Mouse (Mus musculus): ENCODE measurements around the gene Il34. TPM values are rescaled to one million over a fixed set of nuclear protein-coding genes. Genes with fewer than 3 reads are reported as not detected.

Gene Il34
- polyA plus RNA-seq, 1 experiment from 2014 or later: 0.18 TPM

DNA sequence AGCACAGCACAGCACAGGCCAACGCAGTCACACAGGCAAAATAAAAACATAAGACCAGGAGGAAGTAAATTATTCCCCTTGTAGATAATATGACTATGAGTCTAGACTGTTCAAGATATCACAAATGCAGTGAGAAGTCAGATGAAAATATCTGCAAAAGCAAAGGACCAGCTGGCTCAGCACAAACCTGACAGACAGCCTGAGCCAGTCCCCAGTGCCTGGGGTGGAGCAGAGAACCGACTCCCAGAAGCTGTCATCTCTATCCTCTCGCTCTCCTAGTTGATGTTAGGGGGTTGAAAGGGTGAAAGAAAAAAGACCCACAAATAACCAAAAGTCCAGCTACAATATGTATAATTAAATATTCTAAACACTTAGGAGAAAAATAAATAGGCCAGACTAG is 30.0 kb downstream of the Il34 start:
- DNase-seq (ENCODE audit: low spot score) (no peak), ATAC-seq (replicated peaks; ENCODE audit: low FRiP score) (no peak)
- Histone ChIP-seq H3K4me1 (replicated peaks; ENCODE audit: control insufficient read depth, insufficient read depth, low read length) (no peaks in the 10 kb centered on the region), H3K9me3 (ENCODE audit: control insufficient read depth, low read length) (no peaks in the 10 kb centered on the region), H3K4me2 (no peak overlapping the region), H3K27ac (ENCODE audit: low read depth, low read length) (no peak overlapping the region), H3K4me3 (ENCODE audit: low read depth, low read length) (no peak overlapping the region), H3K36me3 (ENCODE audit: control insufficient read depth, insufficient read depth, low read length) (no peaks in the 10 kb centered on the region), H3K9ac (ENCODE audit: low read depth, low read length) (no peak overlapping the region), H3K27me3 (replicated peaks; ENCODE audit: control insufficient read depth, insufficient read depth, low read length) (no peaks in the 10 kb centered on the region)
- 78% methylated on average over 3 of the region's 3 CpGs for WGBS

DNA sequence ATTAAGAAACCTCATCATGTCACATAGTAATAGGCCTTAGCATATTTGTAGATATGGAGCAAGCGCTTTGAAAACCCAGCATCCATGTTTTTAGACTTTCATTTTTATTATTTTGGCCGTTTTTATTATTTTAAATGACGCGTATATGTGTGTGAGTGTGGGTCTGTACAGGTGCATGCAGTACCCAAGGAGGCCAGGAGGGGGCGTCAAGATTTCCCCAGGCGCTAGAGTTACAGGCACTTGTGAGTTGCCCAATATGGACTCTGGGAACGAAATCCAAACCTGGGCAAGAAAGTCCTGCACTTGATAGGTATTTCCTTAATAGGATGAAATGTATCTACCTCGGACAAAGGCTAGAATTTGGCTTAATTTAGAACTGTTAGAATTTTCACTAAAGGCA is 30.4 kb downstream of the Il34 start:
- no peaks in the 10 kb centered on the region for H3K9me3 ChIP-seq (ENCODE audit: control insufficient read depth, low read length)
- no peaks in the 10 kb centered on the region for H3K4me1 ChIP-seq (replicated peaks; ENCODE audit: control insufficient read depth, insufficient read depth, low read length)
- H3K27me3 ChIP-seq (replicated peaks; ENCODE audit: control insufficient read depth, insufficient read depth, low read length): no peaks in the 10 kb centered on the region
- no peaks in the 10 kb centered on the region for H3K36me3 ChIP-seq (ENCODE audit: control insufficient read depth, insufficient read depth, low read length)
- ATAC-seq (replicated peaks; ENCODE audit: low FRiP score) (no peak), DNase-seq (ENCODE audit: low spot score) (no peak)
- no peak overlapping the region for H3K27ac ChIP-seq (ENCODE audit: low read depth, low read length)
- H3K4me3 ChIP-seq (ENCODE audit: low read depth, low read length): no peak overlapping the region
- H3K9ac ChIP-seq (ENCODE audit: low read depth, low read length): no peak overlapping the region
- no peak overlapping the region for H3K4me2 ChIP-seq
- 70% methylated on average over 8 of the region's 8 CpGs for WGBS

DNA sequence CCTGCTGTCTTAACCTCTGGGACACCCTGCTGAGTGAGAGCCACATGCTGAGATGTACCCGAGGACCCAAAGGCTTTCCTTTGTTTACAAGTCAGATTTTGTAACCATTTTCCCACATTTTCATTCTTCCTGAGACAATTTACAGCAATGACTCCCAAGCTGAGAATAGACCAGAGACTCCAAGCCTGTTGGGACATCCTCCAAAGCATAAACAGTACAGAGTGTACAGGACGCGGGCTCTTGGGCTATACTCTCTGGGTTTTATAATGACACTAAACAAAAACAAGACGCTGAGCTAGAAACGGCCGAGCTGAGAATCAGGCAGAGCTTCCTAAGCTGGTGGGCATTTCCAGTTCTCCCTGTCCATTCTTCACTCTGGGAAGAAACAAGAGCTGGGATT is 31.0 kb downstream of the Il34 start:
- no peak for ATAC-seq (replicated peaks; ENCODE audit: low FRiP score)

DNA sequence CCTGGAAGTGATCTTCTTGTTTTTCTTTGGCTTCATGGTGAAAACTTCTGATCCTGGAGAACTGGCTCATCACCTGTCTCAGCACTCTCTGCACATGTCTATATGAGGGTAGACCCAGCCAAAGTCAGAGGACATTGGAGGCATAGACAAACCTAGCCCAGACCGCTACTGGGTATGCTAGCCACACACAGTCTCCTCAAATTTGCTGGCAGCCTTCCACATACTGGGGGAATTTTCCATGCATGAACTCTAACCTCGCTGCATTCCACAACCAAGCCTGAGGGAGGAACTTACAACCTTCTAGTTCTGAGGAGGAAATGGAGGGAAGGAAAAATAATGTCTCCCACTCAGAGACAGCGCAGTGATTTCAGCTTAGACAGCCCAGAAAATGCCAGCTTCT is 31.7 kb downstream of the Il34 start:
- WGBS: 75% methylated on average over 3 of the region's 3 CpGs
- Histone ChIP-seq H3K36me3 (ENCODE audit: control insufficient read depth, insufficient read depth, low read length) (no peaks in the 10 kb centered on the region), H3K27me3 (replicated peaks; ENCODE audit: control insufficient read depth, insufficient read depth, low read length) (no peaks in the 10 kb centered on the region), H3K27ac (ENCODE audit: low read depth, low read length) (no peak overlapping the region), H3K9me3 (ENCODE audit: control insufficient read depth, low read length) (no peaks in the 10 kb centered on the region), H3K4me1 (replicated peaks; ENCODE audit: control insufficient read depth, insufficient read depth, low read length) (no peaks in the 10 kb centered on the region), H3K9ac (ENCODE audit: low read depth, low read length) (no peak overlapping the region), H3K4me2 (no peak overlapping the region), H3K4me3 (ENCODE audit: low read depth, low read length) (no peak overlapping the region)
- no peak for DNase-seq (ENCODE audit: low spot score)
- ATAC-seq (replicated peaks; ENCODE audit: low FRiP score): no peak

More for the DNA sequence above, 31.0 kb downstream of the Il34 start:
- no peak overlapping the region for H3K4me3 ChIP-seq (ENCODE audit: low read depth, low read length)
- no peak for DNase-seq (ENCODE audit: low spot score)
- H3K36me3 ChIP-seq (ENCODE audit: control insufficient read depth, insufficient read depth, low read length): no peaks in the 10 kb centered on the region
- WGBS: 81% methylated on average over 6 of the region's 6 CpGs
- no peak overlapping the region for H3K9ac ChIP-seq (ENCODE audit: low read depth, low read length)
- H3K9me3 ChIP-seq (ENCODE audit: control insufficient read depth, low read length): no peaks in the 10 kb centered on the region
- H3K4me2 ChIP-seq: no peak overlapping the region
- H3K27ac ChIP-seq (ENCODE audit: low read depth, low read length): no peak overlapping the region
- no peaks in the 10 kb centered on the region for H3K27me3 ChIP-seq (replicated peaks; ENCODE audit: control insufficient read depth, insufficient read depth, low read length)
- no peaks in the 10 kb centered on the region for H3K4me1 ChIP-seq (replicated peaks; ENCODE audit: control insufficient read depth, insufficient read depth, low read length)

DNA sequence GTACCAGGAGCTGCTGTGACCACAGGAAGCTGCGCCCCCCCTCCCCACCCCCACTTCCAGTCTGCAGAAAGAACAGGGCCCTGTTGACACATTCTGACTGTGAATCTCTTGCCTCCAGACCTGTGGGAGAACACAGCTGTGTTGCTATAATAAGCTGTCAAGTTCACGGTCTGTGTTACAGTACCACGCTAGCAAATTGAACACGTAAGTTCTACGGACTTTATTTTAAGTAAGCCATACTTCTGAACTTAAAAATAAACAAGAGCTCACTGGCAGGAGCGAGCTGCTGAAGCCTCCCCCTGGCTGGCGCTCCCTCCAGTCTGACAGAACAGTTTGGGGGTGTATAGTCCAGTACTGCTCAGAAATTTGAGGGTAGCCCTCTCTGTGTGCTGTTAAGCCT is 33.3 kb downstream of the Il34 start:
- H3K27me3 ChIP-seq (replicated peaks; ENCODE audit: control insufficient read depth, insufficient read depth, low read length): no peaks in the 10 kb centered on the region
- ATAC-seq (replicated peaks; ENCODE audit: low FRiP score) (no peak), DNase-seq (ENCODE audit: low spot score) (no peak)
- 71% methylated on average over 7 of the region's 7 CpGs for WGBS
- H3K9me3 ChIP-seq (ENCODE audit: control insufficient read depth, low read length): no peaks in the 10 kb centered on the region
- H3K4me2 ChIP-seq: no peak overlapping the region
- no peak overlapping the region for H3K4me3 ChIP-seq (ENCODE audit: low read depth, low read length)
- no peaks in the 10 kb centered on the region for H3K36me3 ChIP-seq (ENCODE audit: control insufficient read depth, insufficient read depth, low read length)
- H3K9ac ChIP-seq (ENCODE audit: low read depth, low read length): no peak overlapping the region
- H3K4me1 ChIP-seq (replicated peaks; ENCODE audit: control insufficient read depth, insufficient read depth, low read length): no peaks in the 10 kb centered on the region
- H3K27ac ChIP-seq (ENCODE audit: low read depth, low read length): no peak overlapping the region

DNA sequence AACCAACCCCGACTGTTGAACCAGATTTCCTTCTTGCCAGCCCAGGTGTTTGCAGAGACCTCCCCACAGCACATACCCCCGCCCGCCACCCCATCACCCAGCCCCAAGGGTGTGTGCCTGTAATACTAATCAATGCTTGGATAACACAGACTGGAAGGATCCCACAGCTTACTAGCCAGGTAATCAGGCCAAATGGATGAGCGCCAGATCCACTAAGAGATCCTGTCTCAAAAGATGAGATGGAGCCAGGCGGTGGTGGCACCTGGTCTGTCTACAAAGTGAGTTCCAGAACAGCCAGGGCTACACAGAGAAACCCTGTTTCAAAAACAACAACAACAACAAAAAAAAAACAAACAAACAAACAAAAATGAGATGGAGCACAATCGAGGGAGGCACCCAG is 38.5 kb downstream of the Il34 start:
- Histone ChIP-seq H3K4me2 (no peak overlapping the region), H3K27me3 (replicated peaks; ENCODE audit: control insufficient read depth, insufficient read depth, low read length) (no peaks in the 10 kb centered on the region), H3K9ac (ENCODE audit: low read depth, low read length) (no peak overlapping the region), H3K4me3 (ENCODE audit: low read depth, low read length) (no peak overlapping the region), H3K4me1 (replicated peaks; ENCODE audit: control insufficient read depth, insufficient read depth, low read length) (no peaks in the 10 kb centered on the region), H3K36me3 (ENCODE audit: control insufficient read depth, insufficient read depth, low read length) (no peaks in the 10 kb centered on the region), H3K9me3 (ENCODE audit: control insufficient read depth, low read length) (no peaks in the 10 kb centered on the region), H3K27ac (ENCODE audit: low read depth, low read length) (no peak overlapping the region)
- no peak for DNase-seq (ENCODE audit: low spot score)
- ATAC-seq (replicated peaks; ENCODE audit: low FRiP score): no peak
- WGBS: 81% methylated on average over 6 of the region's 6 CpGs

DNA sequence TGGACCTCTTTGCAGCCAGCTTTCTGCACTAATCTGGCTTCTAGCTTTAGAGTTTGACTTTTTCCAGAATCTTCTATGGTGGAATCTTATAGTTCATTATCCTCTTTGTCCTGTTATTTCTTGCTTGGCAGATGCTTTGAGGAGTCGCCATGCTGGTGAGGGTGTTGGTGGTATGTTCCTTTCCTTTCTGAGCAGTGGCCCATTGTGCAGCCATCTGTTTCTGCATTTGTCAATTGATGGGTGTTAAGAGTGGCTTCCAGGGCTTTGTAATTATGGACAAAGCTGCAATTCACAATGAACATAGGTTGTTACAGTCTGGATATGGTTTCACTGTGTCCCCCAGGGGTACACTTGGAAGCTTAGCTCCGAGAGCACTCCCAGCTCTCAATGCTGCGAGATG is 41.1 kb downstream of the Il34 start:
- Histone ChIP-seq H3K36me3 (ENCODE audit: control insufficient read depth, insufficient read depth, low read length) (no peaks in the 10 kb centered on the region), H3K4me2 (no peak overlapping the region)

DNA sequence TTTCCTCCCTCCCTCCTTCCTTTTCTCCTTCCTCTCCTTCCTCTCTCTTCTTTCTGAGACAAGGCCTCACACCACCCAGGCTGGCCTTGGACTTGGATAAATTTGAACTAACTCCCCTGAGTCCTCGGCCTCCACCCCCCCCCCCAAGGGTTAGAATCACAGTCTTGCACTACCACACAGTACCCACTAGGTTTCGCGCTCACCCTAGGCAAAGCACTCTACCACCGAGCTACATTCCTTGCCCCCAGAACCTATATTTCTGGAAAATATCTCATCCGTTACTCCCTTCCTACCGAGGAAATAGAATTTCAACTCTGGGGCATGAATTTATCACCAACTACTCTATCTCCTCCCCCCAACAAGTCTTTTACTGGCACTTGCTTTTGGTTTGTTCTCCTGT is 43.7 kb downstream of the Il34 start:
- WGBS: 65% methylated on average over 6 of the region's 6 CpGs
- Histone ChIP-seq H3K4me3 (ENCODE audit: low read depth, low read length) (no peak overlapping the region), H3K4me1 (replicated peaks; ENCODE audit: control insufficient read depth, insufficient read depth, low read length) (no peaks in the 10 kb centered on the region), H3K36me3 (ENCODE audit: control insufficient read depth, insufficient read depth, low read length) (no peaks in the 10 kb centered on the region), H3K9me3 (ENCODE audit: control insufficient read depth, low read length) (no peaks in the 10 kb centered on the region), H3K4me2 (no peak overlapping the region), H3K27me3 (replicated peaks; ENCODE audit: control insufficient read depth, insufficient read depth, low read length) (no peaks in the 10 kb centered on the region), H3K27ac (ENCODE audit: low read depth, low read length) (no peak overlapping the region), H3K9ac (ENCODE audit: low read depth, low read length) (no peak overlapping the region)
- DNase-seq (ENCODE audit: low spot score) (no peak), ATAC-seq (replicated peaks; ENCODE audit: low FRiP score) (no peak)

More for the DNA sequence above, 41.1 kb downstream of the Il34 start:
- Histone ChIP-seq H3K4me1 (replicated peaks; ENCODE audit: control insufficient read depth, insufficient read depth, low read length) (no peaks in the 10 kb centered on the region), H3K9ac (ENCODE audit: low read depth, low read length) (no peak overlapping the region), H3K27me3 (replicated peaks; ENCODE audit: control insufficient read depth, insufficient read depth, low read length) (no peaks in the 10 kb centered on the region), H3K9me3 (ENCODE audit: control insufficient read depth, low read length) (no peaks in the 10 kb centered on the region), H3K4me3 (ENCODE audit: low read depth, low read length) (no peak overlapping the region), H3K27ac (ENCODE audit: low read depth, low read length) (no peak overlapping the region)
- DNase-seq (ENCODE audit: low spot score) (no peak), ATAC-seq (replicated peaks; ENCODE audit: low FRiP score) (no peak)
- 81% methylated on average over 3 of the region's 3 CpGs for WGBS

DNA sequence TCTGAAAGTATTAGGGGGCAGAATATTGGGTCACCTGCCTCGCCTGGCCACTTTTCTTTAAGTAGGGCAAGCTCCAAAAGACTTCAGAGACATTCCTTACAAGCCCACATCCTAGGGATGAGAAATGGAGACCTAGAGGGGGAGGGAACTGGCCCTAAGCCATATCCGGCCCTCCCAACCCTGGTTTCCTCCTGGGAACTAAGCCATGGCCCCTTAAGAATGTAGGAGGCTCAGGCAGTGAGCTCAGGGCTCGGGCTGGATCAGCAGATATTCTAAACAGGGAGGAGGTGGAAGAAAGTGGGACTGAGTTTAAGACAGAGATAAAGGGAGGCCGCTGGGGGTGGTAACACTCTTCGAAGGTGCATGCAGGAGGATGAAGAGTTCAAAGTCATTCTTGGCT is 44.5 kb downstream of the Il34 start:
- DNase-seq (ENCODE audit: low spot score) (no peak), ATAC-seq (replicated peaks; ENCODE audit: low FRiP score) (no peak; the same call in 1 of the 2 replicates)
- H3K4me1 ChIP-seq (replicated peaks; ENCODE audit: control insufficient read depth, insufficient read depth, low read length): no peaks in the 10 kb centered on the region
- H3K9me3 ChIP-seq (ENCODE audit: control insufficient read depth, low read length): no peaks in the 10 kb centered on the region
- H3K4me3 ChIP-seq (ENCODE audit: low read depth, low read length): no peak overlapping the region
- H3K4me2 ChIP-seq: no peak overlapping the region
- H3K36me3 ChIP-seq (ENCODE audit: control insufficient read depth, insufficient read depth, low read length): no peaks in the 10 kb centered on the region
- 40% methylated on average over 5 of the region's 5 CpGs for WGBS
- H3K9ac ChIP-seq (ENCODE audit: low read depth, low read length): no peak overlapping the region
- H3K27me3 ChIP-seq (replicated peaks; ENCODE audit: control insufficient read depth, insufficient read depth, low read length): no peaks in the 10 kb centered on the region
- no peak overlapping the region for H3K27ac ChIP-seq (ENCODE audit: low read depth, low read length)

Data from liver, embryonic 11.5 days (tissue).